Mouse (Mus musculus) gastrocnemius, postnatal 25 days (tissue): ENCODE data around the gene Gng12. TPM values are rescaled to one million over a fixed set of nuclear protein-coding genes. Genes with fewer than 3 reads are reported as not detected.
A peak's percentile ranks its signal among the peaks of the same experiment; 100 is the strongest.
"Not testable (repeated sequence)": the region's sequence is repeated elsewhere in the genome, so short reads cannot be mapped to it uniquely, and the experiment has no call there.

ENCODE experiments used
- DNase-seq: peaks from one replicate; pipeline ENCODE4 v3.0.0; 2022
- long read RNA-seq, 2 experiments: library from polyadenylated mRNA; stranded (forward); transcript quantifications; one replicate each; pipeline ENCODE4 v2.0.0; 2021
- total RNA-seq, 2 experiments: library from RNA; stranded (reverse); gene quantifications; 1 replicate in 1 of 2; 2 replicates in 1 of 2; pipeline ENCODE4 v1.2.3; 2021

Gng12 gene
- total RNA-seq = 10 to 100 TPM; 23.8 to 32.3 TPM
- long read RNA-seq, experiment 1, full-length matches to known transcripts = 18 of 20 reads
- long read RNA-seq, experiment 1, partial matches to known transcripts = 1 of 20 reads
- long read RNA-seq, experiment 1, other reads (novel, unspliced or antisense) = 1 of 20 reads
- long read RNA-seq, experiment 2, full-length matches to known transcripts = 24 of 32 reads
- long read RNA-seq, experiment 2, partial matches to known transcripts = 2 of 32 reads
- long read RNA-seq, experiment 2, other reads (novel, unspliced or antisense) = 6 of 32 reads

GRCm38 (mm10) chr6:66896119-66896920, at the start of gene Gng12:
Gene Gng12, plus strand, starts transcription at chr6:66896397.
- DNase-seq = peak; percentile 90

DNA sequence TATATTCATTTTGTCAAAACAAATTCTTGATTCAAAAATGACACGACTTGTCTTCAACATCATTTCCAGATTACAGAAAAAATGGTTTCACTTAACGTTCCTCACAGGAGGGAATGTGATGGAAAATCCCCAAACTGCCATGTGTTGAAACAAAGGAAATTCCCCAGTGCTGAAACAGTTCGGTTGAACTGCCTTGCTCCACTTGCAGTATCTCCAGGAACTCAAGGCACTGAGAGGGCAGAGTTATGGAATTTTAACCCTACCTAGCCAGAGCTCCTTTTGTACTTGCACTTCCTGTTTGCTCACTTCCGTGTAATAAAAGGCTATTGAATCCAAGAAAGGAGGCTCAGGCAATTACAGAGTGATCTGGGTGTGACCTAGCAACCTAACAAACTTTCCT, 47.3 kb upstream of the Gng12 start:
- no peak for DNase-seq

GRCm38 (mm10) chr6:66856236-66856635, 40.0 kb upstream of the Gng12 start:
- no peak for DNase-seq

DNA sequence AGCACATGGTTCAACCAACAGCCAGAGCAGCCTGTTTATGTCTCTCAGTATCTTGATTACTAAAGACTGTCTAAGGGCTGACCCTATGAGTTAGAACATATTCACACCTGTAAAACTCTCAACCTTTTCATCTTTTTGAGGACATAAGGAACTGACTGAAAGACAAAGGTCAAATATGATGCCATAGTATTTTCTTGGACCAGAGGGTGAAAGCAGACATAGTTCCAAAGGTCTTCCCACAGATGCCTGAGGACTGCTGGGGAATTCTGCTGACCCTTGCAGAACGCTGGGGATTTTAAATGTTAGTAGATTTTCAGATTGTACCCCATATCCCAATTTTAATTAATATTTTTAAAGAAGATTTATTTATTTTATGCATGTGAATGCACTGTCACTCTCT, 37.8 kb upstream of the Gng12 start:
- no peak for DNase-seq

DNA sequence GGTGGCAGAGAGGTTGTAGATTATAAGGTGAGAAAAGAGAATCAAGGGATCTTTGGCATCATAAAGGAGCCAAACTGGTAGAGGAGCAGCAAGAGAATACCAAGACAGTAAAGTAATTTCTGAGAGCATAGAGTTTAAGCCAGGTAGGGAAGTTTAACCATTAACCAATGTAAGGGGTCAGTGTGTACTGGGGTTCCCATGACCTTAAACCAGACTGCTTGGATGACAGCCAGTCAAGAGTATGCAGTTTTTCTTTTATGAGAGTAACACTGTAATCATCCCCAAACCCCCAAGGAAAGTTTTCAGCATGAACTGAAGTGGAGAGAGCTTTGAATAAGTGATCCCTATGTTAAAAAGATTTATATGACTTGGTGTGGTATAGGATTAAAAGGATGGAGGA, 36.8 kb upstream of the Gng12 start:
- DNase-seq = no peak

- DNase-seq = no peak
These were observed 31.7 kb upstream of the Gng12 start for GRCm38 (mm10) chr6:66864463-66864862.

- DNase-seq = no peak
These were observed 29.9 kb upstream of the Gng12 start for GRCm38 (mm10) chr6:66866295-66866694.

- DNase-seq = not testable (repeated sequence)
These were observed 19.1 kb upstream of the Gng12 start for GRCm38 (mm10) chr6:66877048-66877447.

DNA sequence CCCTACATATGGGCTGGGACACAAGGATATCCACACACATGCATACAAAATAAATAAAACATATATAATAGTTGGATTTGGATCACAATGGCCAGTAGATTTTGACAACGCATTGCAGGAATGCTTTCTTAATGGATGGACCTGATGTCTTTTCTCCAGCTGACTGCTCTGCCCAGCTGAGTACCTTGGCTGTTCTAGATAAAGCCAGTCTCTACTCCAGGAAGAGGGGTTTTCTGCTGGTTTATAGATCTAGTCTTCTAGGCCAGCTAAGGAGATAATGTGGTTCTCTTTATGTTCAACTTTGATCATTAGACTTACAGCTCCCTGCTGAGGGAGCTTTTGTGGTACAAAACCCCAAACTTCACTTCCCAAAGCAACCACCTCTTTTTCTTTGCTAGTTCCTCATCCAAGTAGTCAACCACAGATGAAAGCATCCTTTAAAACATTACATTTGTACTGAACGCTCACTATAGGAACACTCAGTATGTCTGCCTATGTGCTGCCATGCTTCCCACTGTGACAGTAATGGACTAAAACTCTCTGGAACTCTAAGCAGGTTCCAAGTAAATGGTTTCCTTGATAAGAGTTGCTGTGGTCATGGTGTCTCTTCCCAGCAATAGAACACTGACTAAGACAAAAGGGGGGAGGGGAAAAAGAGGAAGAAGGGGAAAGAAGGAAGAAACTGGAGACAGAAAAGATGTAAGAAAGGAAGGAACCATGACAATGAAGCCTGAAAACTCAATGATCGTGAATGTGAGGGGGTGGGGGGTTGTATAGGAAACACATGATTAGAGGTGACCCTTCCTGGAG, 5.6 kb upstream of the Gng12 start:
- DNase-seq = no peak

DNA sequence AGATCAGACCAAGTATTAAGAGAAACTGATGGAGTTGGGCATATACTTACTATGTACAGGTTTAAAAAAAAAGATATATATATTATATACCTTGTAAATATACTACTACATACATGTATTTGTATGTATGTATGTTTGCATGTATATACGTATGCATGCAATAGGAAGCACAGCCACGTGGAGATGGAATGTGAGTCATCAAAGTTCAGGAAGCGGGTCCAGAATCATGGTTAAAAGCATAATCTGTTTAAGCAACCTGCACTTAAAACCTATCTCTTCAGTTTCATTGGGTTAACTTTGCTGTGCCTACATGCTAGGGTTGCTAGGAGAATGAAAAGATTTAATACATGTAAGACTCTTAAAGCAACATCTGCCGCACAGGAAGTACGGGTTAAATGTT, 2.2 kb upstream of the Gng12 start:
- DNase-seq = no peak

DNA sequence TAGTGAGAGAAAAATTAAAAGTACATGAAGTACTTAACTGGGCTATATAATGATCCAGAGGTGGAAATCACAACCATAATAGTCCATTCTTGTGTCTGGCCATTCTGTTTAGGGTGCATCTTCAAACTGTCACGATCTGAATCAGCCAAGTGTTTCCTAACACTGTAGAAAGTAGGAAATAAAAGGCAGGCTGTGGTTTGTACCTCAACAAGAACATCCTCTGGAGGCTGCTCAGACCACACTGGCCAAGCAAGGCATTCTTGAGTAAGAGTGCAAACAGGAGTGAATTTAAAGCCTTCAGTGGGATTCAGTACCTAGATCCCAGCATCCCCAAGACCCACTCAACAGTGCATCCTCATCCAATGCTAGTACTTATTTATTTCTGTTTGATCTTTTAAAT, 1.2 kb upstream of the Gng12 start:
- no peak for DNase-seq

- DNase-seq = no peak
These were observed 886 bp downstream of the Gng12 start for GRCm38 (mm10) chr6:66896921-66897645.

GRCm38 (mm10) chr6:66897994-66898393, 1.8 kb downstream of the Gng12 start:
- DNase-seq = no peak

DNA sequence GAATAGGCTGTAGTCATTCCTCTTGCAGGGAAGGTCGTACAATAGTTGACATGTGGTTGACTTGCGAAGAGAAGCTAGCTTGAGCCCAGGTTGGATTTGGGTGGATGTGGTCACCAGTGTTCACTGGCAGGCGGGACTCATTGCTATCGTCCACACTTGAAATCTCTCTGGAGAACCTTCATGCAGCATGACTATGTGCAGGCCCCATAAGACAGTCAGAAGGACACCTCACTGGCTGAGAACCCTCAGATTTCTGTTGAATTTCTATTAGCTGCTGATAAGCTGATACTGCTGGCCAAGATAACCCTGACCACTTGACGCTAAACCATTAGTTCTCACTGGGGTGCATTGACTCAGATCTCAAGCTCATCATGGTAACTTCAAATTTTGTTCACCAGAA, 5.7 kb downstream of the Gng12 start:
- DNase-seq = no peak

GRCm38 (mm10) chr6:66903206-66903605, 7.0 kb downstream of the Gng12 start:
- no peak for DNase-seq

DNA sequence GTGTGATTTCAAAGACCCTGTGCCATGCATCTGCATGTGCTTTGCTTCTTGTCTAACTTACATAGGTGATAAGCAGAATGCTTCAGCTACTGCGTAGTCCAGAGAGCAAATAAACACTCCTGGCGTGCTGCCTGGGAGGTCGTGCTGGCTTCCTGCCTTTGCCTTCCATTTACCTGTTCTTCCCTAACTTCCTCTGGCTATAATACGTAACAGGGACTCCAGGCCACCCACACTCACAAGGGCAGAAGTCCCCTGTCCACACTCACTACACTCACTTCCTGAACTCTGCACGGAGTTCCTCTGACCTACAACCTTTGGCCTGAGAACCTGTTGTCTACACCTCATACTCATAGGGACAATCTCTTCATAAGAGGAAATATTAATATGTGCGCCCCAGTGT, 7.5 kb downstream of the Gng12 start:
- no peak for DNase-seq

GRCm38 (mm10) chr6:66906244-66906643, 10.0 kb downstream of the Gng12 start:
- no peak for DNase-seq

DNA sequence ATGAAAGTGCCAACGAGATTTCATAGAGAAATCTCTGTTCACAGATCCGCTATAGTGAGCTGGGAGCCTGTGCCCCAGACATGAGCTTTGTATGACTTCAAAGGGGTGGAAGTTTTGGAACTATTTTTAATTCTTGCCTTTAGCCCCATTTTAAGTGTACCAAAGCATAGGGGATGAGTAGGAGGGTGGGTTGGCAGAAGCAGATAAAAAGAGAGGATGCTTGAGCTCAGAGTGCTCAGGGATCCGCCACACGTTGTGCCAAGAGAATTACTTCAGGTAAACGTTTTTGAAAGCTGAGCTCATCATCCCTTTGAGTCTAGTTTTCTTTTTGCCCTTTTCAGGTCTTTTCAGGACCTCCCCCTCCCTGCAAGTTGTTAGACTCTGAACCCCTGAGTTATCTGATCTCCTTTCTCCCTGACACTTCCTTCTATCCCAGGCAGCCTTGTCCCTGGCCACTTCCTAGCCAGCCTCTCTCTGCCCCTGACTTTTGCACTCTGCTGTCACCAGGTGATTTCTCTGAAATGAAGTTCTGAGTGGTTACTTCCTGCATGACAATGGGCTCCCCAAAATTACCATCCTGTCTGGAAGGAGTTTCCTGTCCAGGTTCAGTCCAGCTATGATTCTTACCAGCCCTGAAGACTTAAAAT, 12.3 kb downstream of the Gng12 start:
- no peak for DNase-seq

GRCm38 (mm10) chr6:66910493-66911435, 14.6 kb downstream of the Gng12 start:
- DNase-seq = no peak

GRCm38 (mm10) chr6:66913355-66913754, 17.2 kb downstream of the Gng12 start:
- no peak for DNase-seq

DNA sequence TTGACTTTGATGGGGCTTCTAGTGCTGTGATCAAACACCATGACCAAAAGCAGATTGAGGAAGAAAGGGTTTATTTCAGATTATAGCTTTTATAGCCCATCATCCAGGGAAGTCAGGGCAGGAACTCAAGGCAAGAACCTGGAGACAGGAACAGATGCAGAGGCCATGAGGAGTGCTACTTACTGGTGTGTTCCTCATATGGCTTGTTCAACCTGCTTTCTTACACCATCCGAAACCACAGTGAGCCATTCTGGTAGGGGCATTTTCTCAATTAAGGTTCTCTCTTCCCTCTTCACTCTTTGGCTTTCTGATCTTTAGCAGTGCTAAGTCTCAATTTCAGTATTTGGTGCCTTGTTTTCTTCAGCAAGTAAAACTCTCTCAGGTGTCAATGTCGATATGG, 19.4 kb downstream of the Gng12 start:
- no peak for DNase-seq
